ENCODE assay signal across 17 mouse cellular contexts in genomic region chr4:117849063-117849462, GRCm38 (mm10). TPM values are rescaled to one million over a fixed set of nuclear protein-coding genes. Genes with fewer than 3 reads are reported as not detected.
A peak's percentile ranks its signal among the peaks of the same experiment; 100 is the strongest.
DNase-seq lines count a peak whose midpoint lies in the region; ATAC-seq lines count a peak whose summit lies in the region.
"Had no signal": no experiment of that assay in that cellular context is flagged by ENCODE, and none has a peak within 500 bp of the region (broad histone marks: within the 10 kb centered on the region; RNA-seq: fewer than 3 reads in every experiment).

No protein-coding gene starts in this region.

- no peak overlapping the region for H3K4me3 ChIP-seq in neural tube, embryonic 11.5 days (ENCODE audit: low read depth, low read length)
- no peak overlapping the region for H3K4me3 ChIP-seq in hindbrain, embryonic 13.5 days
- no peak overlapping the region for H3K4me3 ChIP-seq in midbrain, embryonic 14.5 days (replicated peaks; ENCODE audit: low read depth, low read length)
- H3K4me3 ChIP-seq: intestine, embryonic 15.5 days; limb, embryonic 15.5 days; lung, embryonic 15.5 days; megakaryocyte, embryonic 14.5 days had no signal

- DNase-seq in neural tube, embryonic 11.5 days (ENCODE audit: low spot score) = no peak
- no peak for DNase-seq in neural tube, embryonic 10.5 days (ENCODE audit: extremely low spot score, low spot score)
- DNase-seq in midbrain, embryonic 14.5 days = no peak
- peak; percentile 72 for DNase-seq in retina, postnatal 1 day
- DNase-seq in right cerebral cortex, postnatal 10 days (ENCODE audit: low spot score in 2 of 2) = no peak
- DNase-seq in right cerebral cortex, postnatal 36 days (ENCODE audit: low spot score in 2 of 2) = no peak
- no peak for DNase-seq in kidney, adult 8-10 months
- DNase-seq: adrenal gland, postnatal 36 days; heart, adult 18-20 months; kidney, postnatal 36 days; right cerebral cortex, postnatal 4 days; thymus, postnatal 14 days had no signal

- 0 out of 2 replicates have a peak, but pooled peaks have one; percentile 35 for ATAC-seq in neural tube, embryonic 11.5 days (ENCODE audit: insufficient read depth, low FRiP score, low TSS enrichment)
- peak; percentile 37; the same call in 1 of the 2 replicates for ATAC-seq in hindbrain, embryonic 13.5 days (ENCODE audit: low FRiP score)
- 0 out of 2 replicates have a peak, but pooled peaks have one; percentile 47 for ATAC-seq in midbrain, embryonic 14.5 days (ENCODE audit: low FRiP score, low TSS enrichment)
- ATAC-seq: intestine, embryonic 15.5 days had no signal

- no peaks in the 10 kb centered on the region for H3K27me3 ChIP-seq in neural tube, embryonic 11.5 days (ENCODE audit: control insufficient read depth, insufficient read depth, low read length)
- 0 out of 2 replicates have a peak, but pooled peaks cover 5% of the 10 kb centered on the region for H3K27me3 ChIP-seq in hindbrain, embryonic 13.5 days
- no peaks in the 10 kb centered on the region for H3K27me3 ChIP-seq in midbrain, embryonic 14.5 days (ENCODE audit: control insufficient read depth, insufficient read depth, low read length)
- H3K27me3 ChIP-seq: intestine, embryonic 15.5 days; limb, embryonic 15.5 days; lung, embryonic 15.5 days had no signal

- WGBS in neural tube, embryonic 11.5 days = 54% methylated on average over 17 of the region's 17 CpGs
- 44% methylated on average over 17 of the region's 17 CpGs for WGBS in hindbrain, embryonic 13.5 days
- 52% methylated on average over 17 of the region's 17 CpGs for WGBS in midbrain, embryonic 14.5 days

- H3K9ac ChIP-seq in neural tube, embryonic 11.5 days (ENCODE audit: low read length) = no peak overlapping the region; the same call in 1 of the 2 replicates
- peak overlapping the region; percentile 49; the same call in 1 of the 2 replicates for H3K9ac ChIP-seq in hindbrain, embryonic 13.5 days
- H3K9ac ChIP-seq in midbrain, embryonic 14.5 days (replicated peaks; ENCODE audit: low read length) = no peak overlapping the region
- H3K9ac ChIP-seq: intestine, embryonic 15.5 days; limb, embryonic 15.5 days; lung, embryonic 15.5 days had no signal

- H3K9me3 ChIP-seq in neural tube, embryonic 11.5 days (ENCODE audit: control insufficient read depth, low read length) = no peaks in the 10 kb centered on the region
- no peaks in the 10 kb centered on the region for H3K9me3 ChIP-seq in hindbrain, embryonic 13.5 days
- no peaks in the 10 kb centered on the region for H3K9me3 ChIP-seq in midbrain, embryonic 14.5 days (ENCODE audit: control insufficient read depth, low read length)
- H3K9me3 ChIP-seq: intestine, embryonic 15.5 days; limb, embryonic 15.5 days; lung, embryonic 15.5 days; megakaryocyte, embryonic 14.5 days had no signal

- H3K27ac ChIP-seq in neural tube, embryonic 11.5 days (ENCODE audit: low read depth, low read length) = no peak overlapping the region
- peak overlapping the region; percentile 69 for H3K27ac ChIP-seq in hindbrain, embryonic 13.5 days
- 0 out of 2 replicates have a peak overlapping the region, but pooled peaks have one; percentile 20 for H3K27ac ChIP-seq in midbrain, embryonic 14.5 days (replicated peaks; ENCODE audit: low read depth, low read length)
- H3K27ac ChIP-seq: intestine, embryonic 15.5 days; limb, embryonic 15.5 days; lung, embryonic 15.5 days had no signal

- no peak overlapping the region for H3K4me2 ChIP-seq in neural tube, embryonic 11.5 days (ENCODE audit: low read depth)
- H3K4me2 ChIP-seq in hindbrain, embryonic 13.5 days = peak overlapping the region; percentile 11
- H3K4me2 ChIP-seq in midbrain, embryonic 14.5 days (ENCODE audit: low read length) = no peak overlapping the region
- H3K4me2 ChIP-seq: intestine, embryonic 15.5 days; limb, embryonic 15.5 days; lung, embryonic 15.5 days had no signal

- no peaks in the 10 kb centered on the region for H3K4me1 ChIP-seq in neural tube, embryonic 11.5 days (ENCODE audit: control insufficient read depth, insufficient read depth, low read length)
- peaks cover 36% of the 10 kb centered on the region for H3K4me1 ChIP-seq in hindbrain, embryonic 13.5 days (replicated peaks)
- H3K4me1 ChIP-seq in midbrain, embryonic 14.5 days (ENCODE audit: control insufficient read depth, insufficient read depth, low read length) = peaks cover 16% of the 10 kb centered on the region; the same call in 1 of the 2 replicates
- H3K4me1 ChIP-seq: megakaryocyte, embryonic 14.5 days had no signal

- H3K36me3 ChIP-seq in neural tube, embryonic 11.5 days (ENCODE audit: control insufficient read depth, insufficient read depth, low read length) = no peaks in the 10 kb centered on the region
- H3K36me3 ChIP-seq in hindbrain, embryonic 13.5 days = no peaks in the 10 kb centered on the region
- H3K36me3 ChIP-seq in midbrain, embryonic 14.5 days (ENCODE audit: control insufficient read depth, insufficient read depth, low read length) = no peaks in the 10 kb centered on the region
- H3K36me3 ChIP-seq: intestine, embryonic 15.5 days; lung, embryonic 15.5 days had no signal

RNA-seq across cellular contexts. Expression of gene Slc6a9, which starts 14.8 kb away (rescaled TPM):
- 7.4 and 8.4 TPM in 2 replicates for polyA plus RNA-seq in neural tube, embryonic 11.5 days (2014; fragmentation: Nextera tagmentation; extraction: Ambion mirVana)
- polyA plus RNA-seq in hindbrain, embryonic 13.5 days (2015; fragmentation: Nextera tagmentation; extraction: Ambion mirVana) = 22.8 and 27.7 TPM in 2 replicates
- 18.4 and 26.4 TPM in 2 replicates for polyA plus RNA-seq in midbrain, embryonic 14.5 days (2014; fragmentation: Nextera tagmentation; extraction: Ambion mirVana)

RNA-seq across cellular contexts. Expression of gene Ccdc24, which starts 23.3 kb away (rescaled TPM):
- polyA plus RNA-seq in neural tube, embryonic 11.5 days (2014; fragmentation: Nextera tagmentation; extraction: Ambion mirVana) = 0.81 and 1.8 TPM in 2 replicates
- 1.6 and 2.8 TPM in 2 replicates for polyA plus RNA-seq in hindbrain, embryonic 13.5 days (2015; fragmentation: Nextera tagmentation; extraction: Ambion mirVana)
- 3.0 TPM in 2 replicates for polyA plus RNA-seq in midbrain, embryonic 14.5 days (2014; fragmentation: Nextera tagmentation; extraction: Ambion mirVana)

RNA-seq across cellular contexts. Expression of gene B4galt2, which starts 34.2 kb away (rescaled TPM):
- polyA plus RNA-seq in neural tube, embryonic 11.5 days (2014; fragmentation: Nextera tagmentation; extraction: Ambion mirVana) = 30.9 and 32.1 TPM in 2 replicates
- polyA plus RNA-seq in hindbrain, embryonic 13.5 days (2015; fragmentation: Nextera tagmentation; extraction: Ambion mirVana) = 45.2 and 45.4 TPM in 2 replicates
- 78.1 and 94.2 TPM in 2 replicates for polyA plus RNA-seq in midbrain, embryonic 14.5 days (2014; fragmentation: Nextera tagmentation; extraction: Ambion mirVana)

RNA-seq across cellular contexts. Expression of gene Atp6v0b, which starts 38.1 kb away (rescaled TPM):
- 235 and 249 TPM in 2 replicates for polyA plus RNA-seq in neural tube, embryonic 11.5 days (2014; fragmentation: Nextera tagmentation; extraction: Ambion mirVana)
- 485 and 492 TPM in 2 replicates for polyA plus RNA-seq in hindbrain, embryonic 13.5 days (2015; fragmentation: Nextera tagmentation; extraction: Ambion mirVana)
- 528 and 640 TPM in 2 replicates for polyA plus RNA-seq in midbrain, embryonic 14.5 days (2014; fragmentation: Nextera tagmentation; extraction: Ambion mirVana)

RNA-seq across cellular contexts. Expression of gene Dph2, which starts 42.8 kb away (rescaled TPM):
- 23.8 and 25.0 TPM in 2 replicates for polyA plus RNA-seq in neural tube, embryonic 11.5 days (2014; fragmentation: Nextera tagmentation; extraction: Ambion mirVana)
- 24.0 and 24.8 TPM in 2 replicates for polyA plus RNA-seq in hindbrain, embryonic 13.5 days (2015; fragmentation: Nextera tagmentation; extraction: Ambion mirVana)
- 20.6 and 26.1 TPM in 2 replicates for polyA plus RNA-seq in midbrain, embryonic 14.5 days (2014; fragmentation: Nextera tagmentation; extraction: Ambion mirVana)
